Mouse (Mus musculus): ENCODE data around the gene Tppp3.

Tppp3 gene

GRCm38 (mm10) chr8:105471314-105472015 is at the start of gene Tppp3:
Tppp3 (minus strand) TSS chr8:105471526.
- peak; percentile 92 to 94 for DNase-seq

- no peak for DNase-seq
Observed at GRCm38 (mm10) chr8:105521061-105521460, 49.7 kb upstream of the Tppp3 start.

DNA sequence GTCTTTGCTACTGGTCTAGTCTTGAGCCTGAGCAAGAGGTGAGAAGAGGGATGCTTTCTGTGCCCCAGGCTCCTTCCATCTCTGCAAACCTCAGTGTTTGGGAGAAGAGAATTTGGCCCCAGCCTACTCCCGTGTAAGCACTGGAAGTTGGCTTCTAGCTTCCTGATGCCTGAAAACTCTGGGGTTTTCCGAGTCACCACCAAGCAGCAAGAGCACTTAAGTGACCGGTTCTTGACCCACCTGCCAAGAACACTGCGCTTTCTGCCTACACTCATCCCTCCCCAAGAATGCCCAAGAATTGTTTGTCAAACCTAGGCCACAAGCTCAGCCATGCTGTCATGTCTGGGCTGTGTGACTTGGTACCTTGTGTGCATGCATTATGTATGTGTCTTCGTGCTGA is 49.2 kb upstream of the Tppp3 start:
- DNase-seq: no peak

DNA sequence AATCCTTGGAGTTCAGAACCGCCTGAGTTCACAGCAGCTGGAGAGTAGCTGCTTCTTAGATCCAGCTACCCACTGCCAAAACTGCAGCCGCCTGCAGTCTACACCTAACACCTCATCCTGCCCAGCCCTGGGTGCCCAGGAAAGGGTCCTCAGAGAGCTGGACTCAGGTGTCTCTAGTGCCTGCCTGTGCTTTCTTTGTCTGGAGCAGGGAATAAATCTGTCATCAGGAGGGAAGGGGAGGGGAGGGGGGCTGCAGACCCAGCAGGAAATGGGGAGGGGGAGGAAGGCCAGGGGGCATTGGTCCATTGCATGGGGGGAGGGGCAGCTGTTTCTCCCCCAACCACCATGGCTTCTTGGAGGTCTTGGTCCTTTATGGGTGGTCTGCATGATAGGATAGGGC is 48.3 kb upstream of the Tppp3 start:
- DNase-seq: no peak

DNA sequence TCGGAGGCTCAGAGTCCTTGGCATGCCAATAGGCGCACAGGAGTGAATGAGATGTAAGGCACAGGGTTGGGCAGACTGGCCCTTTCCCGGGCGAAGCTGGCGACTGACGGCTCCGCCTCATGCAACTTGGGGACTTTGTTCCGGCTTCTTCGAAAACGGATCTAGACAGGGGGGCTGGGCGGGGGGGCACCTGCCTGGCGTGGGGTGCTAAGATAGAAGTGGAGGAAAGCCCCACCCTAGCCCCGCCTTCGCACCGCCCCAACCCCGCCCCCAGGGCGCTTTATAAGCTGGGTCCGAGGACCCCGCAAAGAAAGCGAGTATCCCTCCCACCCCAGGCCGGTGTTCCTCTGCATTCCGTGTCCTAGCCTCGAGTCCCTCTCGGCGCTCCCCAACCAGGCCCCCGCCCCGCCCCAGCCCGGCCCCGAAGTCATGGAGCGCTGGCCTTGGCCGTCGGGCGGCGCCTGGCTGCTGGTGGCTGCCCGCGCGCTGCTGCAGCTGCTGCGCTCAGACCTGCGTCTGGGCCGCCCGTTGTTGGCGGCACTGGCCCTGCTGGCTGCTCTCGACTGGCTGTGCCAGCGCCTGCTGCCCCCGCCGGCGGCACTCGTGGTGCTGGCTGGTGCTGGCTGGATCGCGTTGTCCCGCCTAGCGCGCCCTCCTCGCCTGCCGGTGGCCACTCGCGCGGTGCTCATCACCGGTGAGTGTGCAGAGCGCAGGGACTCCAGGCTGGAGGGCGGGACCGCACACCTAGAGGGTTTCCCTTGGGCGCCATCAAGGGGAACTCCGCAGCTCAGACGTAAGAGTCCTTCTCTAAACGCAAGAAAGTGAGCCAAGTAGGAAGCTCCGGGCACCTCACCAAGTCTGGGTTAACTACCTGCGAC is 47.3 kb upstream of the Tppp3 start, which contains the start of gene Hsd11b2:
Gene Hsd11b2 (plus strand): TSS at position 320 of the 878 bp plus-strand sequence.
- DNase-seq: peak; percentile 42 to 56

DNA sequence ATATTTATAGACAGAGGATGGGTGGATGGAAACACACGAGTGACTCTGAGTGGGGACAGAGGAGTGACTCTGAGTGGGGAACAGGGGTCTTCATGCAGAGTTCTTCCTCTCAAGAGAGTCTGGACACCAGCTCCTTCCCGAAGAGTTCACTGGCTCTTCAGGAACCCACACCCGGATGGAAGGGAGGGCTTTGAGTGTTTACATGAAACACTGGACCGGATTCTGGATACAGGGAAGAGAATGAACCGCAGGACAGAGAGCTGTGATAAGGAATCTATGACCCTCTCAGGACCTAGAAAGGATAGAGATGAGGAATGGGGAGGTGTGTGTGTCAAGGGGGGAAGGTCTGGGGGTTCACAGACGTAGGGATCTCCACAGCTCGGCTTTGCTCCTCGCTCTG is 46.0 kb upstream of the Tppp3 start:
- DNase-seq: no peak

DNA sequence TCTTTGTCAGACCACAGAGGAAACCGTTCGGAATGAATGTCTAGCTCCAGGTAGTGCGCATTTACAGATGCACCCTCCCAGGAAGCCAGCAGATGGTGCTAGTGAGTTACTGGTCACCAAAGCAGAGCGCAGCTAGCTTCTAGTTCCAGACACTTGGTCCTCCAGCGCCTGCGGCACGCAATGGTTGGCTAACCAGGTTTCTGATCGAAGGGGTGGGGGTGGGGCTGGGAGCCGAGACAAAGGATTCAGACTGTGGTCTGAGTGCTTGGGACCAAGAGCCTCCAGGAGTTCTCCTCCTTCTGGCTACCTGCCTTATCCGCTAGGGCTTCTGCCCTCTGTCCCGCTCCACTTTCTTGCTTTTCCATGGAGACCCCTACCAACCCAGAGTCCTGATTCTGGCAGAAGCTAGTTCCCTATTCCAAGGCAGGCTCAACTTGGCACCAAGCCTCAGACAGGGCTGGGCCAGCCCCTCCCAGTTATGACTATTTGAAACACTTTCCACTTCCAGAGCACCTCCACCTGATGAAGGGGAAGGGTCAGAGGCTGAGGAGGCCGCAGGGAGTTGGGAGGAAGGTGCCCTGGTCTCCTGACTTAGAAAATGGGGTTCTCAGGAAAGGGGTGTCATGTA is 44.8 kb upstream of the Tppp3 start:
- peak; percentile 85 to 88 for DNase-seq

DNA sequence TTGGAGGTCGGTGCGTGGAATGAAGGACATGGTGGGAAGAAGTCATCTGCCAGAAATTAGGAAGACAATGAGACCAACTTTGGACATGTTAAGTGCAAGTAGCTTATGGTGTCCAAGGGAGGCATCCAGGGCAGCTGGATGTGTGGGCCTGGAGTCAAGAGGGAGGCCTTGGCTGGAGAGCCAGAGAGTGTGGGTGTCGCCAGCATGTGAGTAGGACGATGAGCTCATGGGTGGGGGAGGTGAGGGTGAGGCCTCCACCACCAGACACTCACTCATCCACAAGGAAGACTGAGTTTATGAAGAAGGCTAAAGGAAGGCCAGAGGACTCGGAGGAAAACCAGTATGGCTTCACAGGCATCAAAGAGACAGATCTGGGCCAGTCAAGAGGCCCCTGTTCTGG is 43.3 kb upstream of the Tppp3 start:
- DNase-seq: no peak

- no peak for DNase-seq
Observed at GRCm38 (mm10) chr8:105514194-105514593, 42.9 kb upstream of the Tppp3 start.

GRCm38 (mm10) chr8:105509997-105510735 is 38.8 kb upstream of the Tppp3 start:
- DNase-seq: no peak

DNA sequence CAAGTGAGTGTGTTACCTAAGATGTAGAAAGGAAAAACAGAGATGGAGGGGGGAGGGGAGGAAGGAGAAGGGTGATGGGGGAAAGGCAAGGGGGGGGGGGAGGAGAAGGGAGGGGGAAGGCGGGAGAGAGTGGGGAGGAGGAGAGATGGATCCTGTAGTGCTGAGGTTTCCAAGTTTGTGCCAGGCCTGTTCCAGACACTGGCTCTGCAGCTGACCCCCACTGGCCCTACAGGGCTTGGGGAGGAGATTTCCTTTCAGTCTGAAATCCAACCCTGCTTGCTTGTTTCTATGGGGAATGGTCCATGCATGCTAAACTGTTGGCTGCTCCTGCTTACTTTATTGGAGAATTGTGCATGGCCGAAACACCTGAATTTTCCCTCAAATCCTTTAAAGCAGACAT is 37.4 kb upstream of the Tppp3 start:
- DNase-seq: no peak

- no peak for DNase-seq
Observed at GRCm38 (mm10) chr8:105506977-105507376, 35.7 kb upstream of the Tppp3 start.

DNA sequence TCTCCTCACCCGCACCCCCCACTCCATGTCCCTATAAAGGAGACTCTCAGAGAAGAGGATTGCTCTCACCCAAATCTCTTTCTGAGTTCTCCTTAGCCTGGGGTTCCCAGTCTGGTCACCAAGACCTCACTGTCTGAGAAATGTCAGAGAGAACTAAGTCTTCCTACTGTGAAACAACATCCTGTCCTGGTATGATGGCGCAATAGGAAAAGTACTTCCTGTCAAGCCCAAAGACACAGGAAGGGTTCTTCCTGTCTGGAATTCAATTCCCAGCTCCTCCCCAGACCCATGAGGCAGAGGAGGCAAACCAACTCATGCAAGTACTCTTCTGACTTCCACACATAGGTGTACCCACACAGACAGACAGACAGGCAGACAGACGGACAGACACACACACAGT is 33.3 kb upstream of the Tppp3 start:
- no peak for DNase-seq

- no peak for DNase-seq
Observed at GRCm38 (mm10) chr8:105499787-105500186, 28.5 kb upstream of the Tppp3 start.

DNA sequence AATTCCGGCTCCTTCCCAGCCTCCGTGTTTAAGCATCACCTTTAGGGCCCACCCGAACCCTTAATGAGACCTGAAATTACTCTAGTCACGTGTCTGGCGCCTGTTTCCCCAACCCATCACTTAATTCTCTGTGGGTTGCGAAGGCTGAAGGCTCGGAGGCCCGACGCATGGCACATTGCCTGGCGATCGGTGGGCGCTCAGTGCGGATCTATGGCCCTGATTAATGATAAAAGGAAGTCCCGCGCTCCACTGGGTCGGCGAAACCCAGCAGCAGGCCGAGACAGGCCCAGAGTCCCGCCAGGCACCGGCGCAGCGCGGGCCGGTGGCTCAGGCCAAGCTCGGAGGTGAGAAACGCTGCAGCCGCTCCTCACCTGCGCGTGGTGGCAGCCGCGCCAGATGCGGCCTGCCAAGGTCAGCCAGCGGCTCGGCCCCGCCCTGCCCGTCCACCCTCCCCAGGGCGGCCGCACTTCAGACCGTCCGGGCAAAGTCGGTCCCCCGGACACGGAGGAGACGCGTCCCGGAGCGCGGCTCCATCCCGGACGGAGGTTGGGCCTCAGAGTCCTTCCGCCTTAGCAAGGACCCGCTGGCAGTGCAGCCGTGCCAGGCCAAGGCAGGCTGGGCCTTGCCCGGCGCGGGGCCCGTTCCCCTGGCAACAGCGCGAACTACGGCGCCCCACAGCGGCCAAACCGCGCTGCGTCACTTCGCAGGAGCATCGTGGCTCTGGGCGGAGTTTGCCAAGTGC is 25.3 kb upstream of the Tppp3 start, which contains the start of gene Zdhhc1:
Gene Zdhhc1 (minus strand): TSS at position 464 of the 742 bp plus-strand sequence.
- DNase-seq: peak; percentile 96 to 98

DNA sequence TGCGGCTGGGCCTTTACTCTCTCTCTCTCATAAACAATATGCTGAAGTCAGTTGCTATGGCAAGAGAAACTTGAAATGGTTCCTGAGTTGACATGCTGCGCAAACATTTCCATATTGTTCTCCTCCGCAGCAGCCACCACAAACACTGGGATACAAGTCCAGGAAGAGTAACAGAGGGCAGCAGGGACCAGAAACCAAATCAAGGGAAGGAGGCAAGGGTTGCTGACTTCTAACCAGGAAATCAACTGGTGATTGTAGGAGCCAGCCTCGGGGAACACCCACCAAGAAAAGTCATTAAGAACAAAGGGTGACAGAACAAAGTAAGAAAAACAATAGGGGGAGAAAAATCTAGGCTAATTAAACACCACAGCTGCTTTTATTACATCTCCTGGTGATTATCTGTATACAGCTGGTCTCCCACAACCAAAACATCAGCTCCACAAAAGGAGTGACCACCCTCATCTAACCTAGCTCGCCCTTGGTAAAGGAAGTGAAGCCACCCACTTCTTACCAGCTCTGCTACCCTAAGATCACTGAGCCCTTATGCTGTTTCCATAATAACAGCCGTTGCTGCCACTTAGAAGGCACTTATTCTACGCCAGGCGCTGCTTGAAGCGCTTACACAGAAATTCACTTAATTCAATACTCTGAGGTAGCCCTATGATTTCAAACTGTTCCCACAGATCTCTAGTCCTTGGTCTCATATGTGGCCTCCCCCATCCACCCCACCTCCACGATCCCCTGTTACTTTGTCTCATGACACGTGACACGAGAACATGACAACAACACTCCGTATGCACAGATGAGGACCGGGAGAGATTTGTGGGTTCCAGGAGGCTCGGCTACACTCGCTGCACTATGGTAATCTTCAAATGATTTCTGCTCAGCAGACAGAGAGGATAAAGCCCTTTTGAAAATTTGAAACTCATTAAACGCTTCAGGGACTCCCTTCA is 24.3 kb upstream of the Tppp3 start:
- DNase-seq: no peak

GRCm38 (mm10) chr8:105494566-105494965 is 23.2 kb upstream of the Tppp3 start:
- DNase-seq: no peak

DNA sequence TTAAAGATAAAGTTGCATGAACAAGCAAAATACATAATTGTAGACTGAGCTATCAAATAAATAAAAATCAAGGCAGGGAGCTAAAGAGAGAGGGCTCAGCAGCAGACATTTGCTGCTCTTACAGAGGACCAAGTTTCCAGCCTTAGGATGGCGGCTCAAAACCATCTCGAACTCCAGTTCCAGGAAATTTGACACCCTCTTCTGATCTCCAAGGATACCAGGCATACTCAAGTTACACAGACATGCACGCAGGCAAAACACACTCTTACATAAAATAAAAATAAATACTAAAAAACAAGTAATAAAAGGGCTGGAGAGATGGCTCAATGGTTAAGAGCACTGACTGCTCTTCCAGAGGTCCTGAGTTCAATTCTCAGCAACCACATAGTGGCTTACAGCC is 22.2 kb upstream of the Tppp3 start:
- DNase-seq: no peak

GRCm38 (mm10) chr8:105489281-105489680 is 18.0 kb upstream of the Tppp3 start:
- DNase-seq: no peak

DNA sequence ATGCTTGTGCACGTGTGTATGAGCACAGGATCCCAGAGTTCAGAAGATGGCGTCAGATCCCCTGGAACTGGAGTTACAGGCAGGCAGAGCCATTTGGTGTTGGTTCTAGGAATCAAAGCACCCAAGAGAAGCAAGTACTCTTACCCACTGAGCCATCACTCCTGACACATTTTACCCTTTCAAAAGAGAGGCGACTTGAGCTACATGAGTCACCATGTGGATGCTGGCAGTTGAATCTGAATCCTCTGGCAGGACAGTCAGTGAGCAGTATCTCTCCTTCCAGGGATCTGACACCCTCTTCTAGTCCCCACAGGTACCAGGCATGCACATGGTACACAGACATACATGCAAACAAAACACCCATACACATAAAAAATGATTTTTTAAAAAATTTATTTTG is 16.8 kb upstream of the Tppp3 start:
- no peak for DNase-seq

GRCm38 (mm10) chr8:105484392-105484791 is 13.1 kb upstream of the Tppp3 start:
- peak in 1 of 2 experiments; percentile 46 for DNase-seq
